Mouse (Mus musculus) heart, adult 2 months (tissue): ENCODE measurements at regions not wholly inside any gene's neighbourhood (a gene's known extent, or its start where the extent isn't known, plus 50 kb on each side); places are given as distances from the start of the nearest gene placed in this dataset.
A peak's percentile ranks its signal among the peaks of the same experiment; 100 is the strongest.

ENCODE experiments used
- DNase-seq, 2 experiments: peaks; one replicate each; pipeline ENCODE4 v3.0.0; 2021
- H3K27ac ChIP-seq: fragments of 200-600 bp; 2 replicates; pipeline ENCODE4 v1.8.1; 2022
- H3K27me3 ChIP-seq: fragments of 200-500 bp; 2 replicates; pipeline ENCODE4 v1.6.1; 2012; ENCODE audit warnings: mild to moderate bottlenecking, low read length, inconsistent platforms, mixed read lengths; ENCODE audit not compliant: control insufficient read depth, insufficient read depth
- H3K36me3 ChIP-seq: fragments of 200-500 bp; 2 replicates; pipeline ENCODE4 v1.6.1; 2012; ENCODE audit warnings: low read length, inconsistent platforms; ENCODE audit not compliant: control insufficient read depth, insufficient read depth
- H3K4me1 ChIP-seq: fragments of 200-500 bp; 2 replicates; pipeline ENCODE4 v1.6.1; 2011; ENCODE audit warnings: low read length; ENCODE audit not compliant: control insufficient read depth, insufficient read depth
- H3K4me3 ChIP-seq: fragments of 200-600 bp; 2 replicates; pipeline ENCODE4 v1.8.1; 2022
- H3K79me2 ChIP-seq: fragments of 200-500 bp; replicated peaks from 2 replicates; pipeline ENCODE4 v1.6.1; 2012; ENCODE audit warnings: mild to moderate bottlenecking, inconsistent platforms, low read length, moderate library complexity, mixed read lengths; ENCODE audit not compliant: control insufficient read depth, insufficient read depth
- H3K9ac ChIP-seq: fragments of 200-500 bp; 2 replicates; pipeline ENCODE4 v1.6.1; 2012; ENCODE audit warnings: low read depth, mild to moderate bottlenecking, control low read depth, inconsistent platforms, low read length, mixed read lengths
- CTCF ChIP-seq: fragments of 200-600 bp; IDR thresholded peaks from 2 replicates; pipeline ENCODE4 v1.8.1; 2022; ENCODE audit warnings: antibody characterized with exemption, mild to moderate bottlenecking, moderate library complexity
- EP300 ChIP-seq: fragments of 200-500 bp; IDR thresholded peaks from 2 replicates; pipeline ENCODE4 v1.6.1; 2011; ENCODE audit warnings: low read depth, low read length, control low read depth; ENCODE audit not compliant: insufficient read depth
- POLR2A ChIP-seq: fragments of 200-500 bp; IDR thresholded peaks from 2 replicates; pipeline ENCODE4 v1.6.1; 2011; ENCODE audit warnings: mild to moderate bottlenecking, low read depth, low read length, control low read depth; ENCODE audit not compliant: insufficient read depth
- WGBS: fragments of 180-500 bp; shearing (Covaris S2); methylation state at CpG from one replicate; pipeline ENCODE4 v1.1.7; 2018; 5-methylcytosine and 5-hydroxymethylcytosine counted together
- intact Hi-C: fragments of 180-260 bp; cut with DNase I; formaldehyde crosslinking; loops from one replicate; pipeline ENCODE4 v1.15.1; 2025

DNA sequence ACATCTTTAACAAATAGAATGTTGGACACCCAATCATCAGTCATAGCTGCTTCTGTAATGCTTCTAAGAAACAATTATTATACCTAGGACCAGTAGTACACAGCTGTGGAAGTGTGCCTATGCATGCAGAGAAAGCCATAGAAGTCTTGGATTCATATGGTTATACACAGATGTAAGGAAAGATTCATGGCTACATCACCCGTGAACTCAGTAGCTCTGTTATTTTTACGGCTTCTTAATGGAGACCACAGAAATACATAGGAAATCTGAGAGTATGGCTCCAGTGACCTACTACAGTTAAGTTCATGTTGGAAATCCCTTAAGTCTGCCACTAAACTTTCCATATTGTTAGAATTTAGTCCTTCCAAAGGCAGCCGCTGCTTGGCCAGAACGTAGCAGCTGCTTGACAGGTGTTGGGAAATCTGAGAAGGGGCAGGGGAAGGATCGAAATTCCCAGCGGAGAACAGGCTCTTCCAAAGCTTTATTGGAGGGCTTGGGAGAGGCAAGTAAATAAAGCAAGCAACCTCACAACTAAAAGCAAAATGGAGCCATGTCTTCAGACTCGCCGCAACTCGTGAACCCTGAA, 78.8 kb upstream of the Ankfn1 start:
- intact Hi-C loops: no loop called here
- WGBS: 73% methylated on average over 9 of the region's 9 CpGs

GRCm38 (mm10) chr11:89841853-89842252, 64.4 kb upstream of the Ankfn1 start:
- no peak for TF ChIP-seq CTCF
- no peak for TF ChIP-seq EP300
- TF ChIP-seq POLR2A: no peak
- intact Hi-C loops: no loop called here
- no peaks in the 10 kb centered on the region for H3K27me3 ChIP-seq

More for the DNA sequence above, 78.8 kb upstream of the Ankfn1 start:
- TF ChIP-seq EP300 (no peak), POLR2A (no peak), CTCF (no peak)
- Histone ChIP-seq H3K4me3 (no peak overlapping the region), H3K79me2 (no peaks in the 10 kb centered on the region), H3K27ac (no peak overlapping the region), H3K36me3 (no peaks in the 10 kb centered on the region), H3K9ac (no peak overlapping the region), H3K27me3 (no peaks in the 10 kb centered on the region; the same call in 1 of the 2 replicates), H3K4me1 (no peaks in the 10 kb centered on the region)
- no peak for DNase-seq

GRCm38 (mm10) chr11:89839671-89840327, 62.3 kb upstream of the Ankfn1 start:
- H3K27ac ChIP-seq: no peak overlapping the region
- intact Hi-C loops: no loop called here
- TF ChIP-seq POLR2A: no peak
- no peak for TF ChIP-seq EP300
- no peak for TF ChIP-seq CTCF

More at GRCm38 (mm10) chr11:89841853-89842252, 64.4 kb upstream of the Ankfn1 start:
- H3K36me3 ChIP-seq: no peaks in the 10 kb centered on the region
- no peak for DNase-seq
- H3K4me1 ChIP-seq: no peaks in the 10 kb centered on the region
- no peak overlapping the region for H3K4me3 ChIP-seq
- no peak overlapping the region for H3K27ac ChIP-seq
- H3K79me2 ChIP-seq: no peaks in the 10 kb centered on the region
- no peak overlapping the region for H3K9ac ChIP-seq

DNA sequence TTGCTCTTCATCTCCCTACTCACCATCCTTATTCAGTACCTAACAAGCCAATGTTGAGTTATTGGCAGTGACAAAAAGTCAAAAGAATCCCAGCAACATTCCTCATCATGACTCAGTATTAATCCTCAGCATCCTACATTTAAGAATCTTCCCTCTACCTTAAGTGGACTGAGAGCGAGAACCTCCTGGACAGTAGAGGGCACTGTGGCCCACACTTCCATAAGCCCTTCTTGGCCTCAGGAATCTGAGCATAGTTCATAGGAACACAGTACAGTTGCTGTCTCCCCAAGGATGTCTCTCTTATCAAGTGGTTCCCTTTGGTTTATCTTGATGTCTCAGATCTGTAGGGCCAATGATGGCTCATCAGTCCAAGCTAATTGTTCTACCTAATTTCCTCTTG, 60.5 kb upstream of the Ankfn1 start:
- Histone ChIP-seq H3K27ac (no peak overlapping the region), H3K27me3 (no peaks in the 10 kb centered on the region), H3K79me2 (no peaks in the 10 kb centered on the region), H3K4me1 (no peaks in the 10 kb centered on the region), H3K4me3 (no peak overlapping the region), H3K9ac (no peak overlapping the region), H3K36me3 (no peaks in the 10 kb centered on the region)
- TF ChIP-seq POLR2A: no peak
- 0 out of 2 replicates have a peak, but pooled peaks have one; percentile 3 for TF ChIP-seq CTCF
- intact Hi-C loops: no loop called here
- no peak for DNase-seq
- WGBS: 100% methylated on average over 1 of the region's 1 CpGs

More at GRCm38 (mm10) chr11:89839671-89840327, 62.3 kb upstream of the Ankfn1 start:
- H3K9ac ChIP-seq: no peak overlapping the region
- H3K4me3 ChIP-seq: no peak overlapping the region
- H3K4me1 ChIP-seq: no peaks in the 10 kb centered on the region
- no peaks in the 10 kb centered on the region for H3K27me3 ChIP-seq
- H3K36me3 ChIP-seq: no peaks in the 10 kb centered on the region
- WGBS: 22% methylated on average over 6 of the region's 6 CpGs
- DNase-seq: peak in 1 of 2 experiments; percentile 8
- H3K79me2 ChIP-seq: no peaks in the 10 kb centered on the region

GRCm38 (mm10) chr11:89836897-89837296, 59.4 kb upstream of the Ankfn1 start:
- Histone ChIP-seq H3K36me3 (no peaks in the 10 kb centered on the region), H3K9ac (no peak overlapping the region), H3K27me3 (no peaks in the 10 kb centered on the region), H3K27ac (no peak overlapping the region), H3K4me1 (no peaks in the 10 kb centered on the region), H3K4me3 (no peak overlapping the region), H3K79me2 (no peaks in the 10 kb centered on the region)
- DNase-seq: no peak
- 74% methylated on average over 4 of the region's 4 CpGs for WGBS
- TF ChIP-seq EP300 (no peak), CTCF (no peak), POLR2A (no peak)
- intact Hi-C loops: no loop called here

DNA sequence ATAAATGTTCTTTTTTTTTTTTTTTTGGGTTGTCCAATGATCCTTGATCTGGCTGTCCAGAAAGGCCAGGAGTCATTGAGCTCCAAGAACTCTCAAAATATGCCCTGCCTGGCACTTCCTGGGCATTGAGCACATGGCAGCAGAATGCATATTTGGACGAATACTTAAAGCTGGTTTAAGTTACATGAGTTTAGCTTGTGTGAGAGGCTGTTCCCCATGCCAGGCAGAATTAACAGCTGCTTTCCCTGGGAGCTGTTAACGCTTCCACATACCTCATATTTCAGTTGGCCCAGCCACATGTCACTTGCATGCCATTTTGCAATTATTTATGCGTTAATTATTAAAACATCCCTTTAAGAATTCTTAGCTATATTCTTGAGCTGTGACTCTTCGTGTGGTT, 56.6 kb upstream of the Ankfn1 start:
- H3K27ac ChIP-seq: no peak overlapping the region
- 86% methylated on average over 4 of the region's 4 CpGs for WGBS
- intact Hi-C loops: no loop called here
- no peaks in the 10 kb centered on the region for H3K36me3 ChIP-seq
- H3K27me3 ChIP-seq: no peaks in the 10 kb centered on the region
- peaks cover 2% of the 10 kb centered on the region; the same call in 1 of the 2 replicates for H3K4me1 ChIP-seq
- DNase-seq: no peak
- no peaks in the 10 kb centered on the region for H3K79me2 ChIP-seq
- no peak for TF ChIP-seq POLR2A
- TF ChIP-seq EP300: no peak
- no peak for TF ChIP-seq CTCF
- no peak overlapping the region for H3K4me3 ChIP-seq
- H3K9ac ChIP-seq: no peak overlapping the region
